Mouse (Mus musculus) midbrain, postnatal 0 days (tissue): Measurements from ENCODE around the gene Dennd4c. TPM values are rescaled to one million over a fixed set of nuclear protein-coding genes. Genes with fewer than 3 reads are reported as not detected.
A peak's percentile ranks its signal among the peaks of the same experiment; 100 is the strongest.

Source experiments
- ATAC-seq: fragments of 200-750 bp; cut with Nextera tagmentation; 2 replicates; pipeline ENCODE4 v1.8.0; 2017; ENCODE audit warnings: moderate number of reproducible peaks, mild to moderate bottlenecking, moderate TSS enrichment, moderate library complexity; ENCODE audit not compliant: low FRiP score
- DNase-seq: peaks from one replicate; pipeline ENCODE4 v3.0.0-alpha.2; 2015; ENCODE audit warnings: low spot score
- H3K27ac ChIP-seq: fragments of 300-500 bp; sonication (generic); 2 replicates; pipeline ENCODE4 v1.5.1; 2014; ENCODE audit warnings: low read depth, mild to moderate bottlenecking, low read length, mixed read lengths
- H3K27me3 ChIP-seq: fragments of 300-500 bp; sonication (generic); 2 replicates; pipeline ENCODE4 v1.6.1; 2014; ENCODE audit warnings: low read length, control low read depth, mixed read lengths; ENCODE audit not compliant: insufficient read depth
- H3K36me3 ChIP-seq: fragments of 300-500 bp; sonication (generic); 2 replicates; pipeline ENCODE4 v1.6.1; 2014; ENCODE audit warnings: low read length, control low read depth, mixed read lengths; ENCODE audit not compliant: insufficient read depth
- H3K4me1 ChIP-seq: fragments of 300-500 bp; sonication (generic); 2 replicates; pipeline ENCODE4 v1.6.1; 2014; ENCODE audit warnings: mild to moderate bottlenecking, control low read depth, antibody characterized with exemption, low read length, mixed read lengths; ENCODE audit not compliant: insufficient read depth
- H3K4me2 ChIP-seq: fragments of 300-500 bp; sonication (generic); 2 replicates; pipeline ENCODE4 v1.6.1; 2014; ENCODE audit warnings: low read depth, mild to moderate bottlenecking, low read length, mixed read lengths; ENCODE audit not compliant: poor library complexity, severe bottlenecking
- H3K4me3 ChIP-seq: fragments of 300-500 bp; sonication (generic); 2 replicates; pipeline ENCODE4 v1.5.1; 2014; ENCODE audit warnings: low read depth, mild to moderate bottlenecking, low read length, moderate library complexity
- H3K9ac ChIP-seq: fragments of 300-500 bp; sonication (generic); replicated peaks from 2 replicates; pipeline ENCODE4 v1.6.1; 2014; ENCODE audit warnings: mild to moderate bottlenecking, low read length, moderate library complexity, mixed read lengths; ENCODE audit not compliant: poor library complexity, severe bottlenecking
- H3K9me3 ChIP-seq: fragments of 300-500 bp; sonication (generic); 2 replicates; pipeline ENCODE4 v1.6.1; 2016; ENCODE audit warnings: low read length, control low read depth
- CTCF ChIP-seq: IDR thresholded peaks from 2 replicates; pipeline ENCODE4 v1.5.1; 2016; ENCODE audit warnings: antibody characterized with exemption, mild to moderate bottlenecking
- WGBS: fragments of 180-500 bp; shearing (Covaris S2); extraction: QIAGEN DNeasy Blood & Tissue Kit; methylation state at CpG from one replicate; pipeline ENCODE4 v1.1.7; 2014; 5-methylcytosine and 5-hydroxymethylcytosine counted together
- polyA plus RNA-seq: library from polyadenylated mRNA; unstranded; fragments of >200 nt; fragmentation: Nextera tagmentation; extraction: Ambion mirVana; gene quantifications from 2 replicates; pipeline ENCODE4 v1.2.1, GENCODE M21; 2015
- total RNA-seq: library from RNA; depleted of rRNA; stranded (reverse); fragments of >200 nt; gene quantifications from 2 replicates; pipeline ENCODE4 v1.2.3, GENCODE M21; 2014

Dennd4c gene
- total and polyA plus RNA-seq, 2 experiments from 2014 or later, result 2.6 to 22.6 TPM

- Histone ChIP-seq H3K36me3 (no peaks in the 10 kb centered on the region), H3K9ac (no peak overlapping the region), H3K27ac (no peak overlapping the region), H3K4me2 (no peak overlapping the region), H3K4me1 (no peaks in the 10 kb centered on the region), H3K27me3 (no peaks in the 10 kb centered on the region), H3K4me3 (no peak overlapping the region), H3K9me3 (no peaks in the 10 kb centered on the region)
- no peak for DNase-seq
- 76% methylated on average over 5 of the region's 5 CpGs for WGBS
- TF ChIP-seq CTCF, result no peak
- no peak for ATAC-seq
Measured at GRCm38 (mm10) chr4:86864087-86864486, 115.7 kb downstream of the Dennd4c start.

GRCm38 (mm10) chr4:86871988-86872387 lies 123.6 kb downstream of the Dennd4c start:
- TF ChIP-seq CTCF, result no peak
- DNase-seq (no peak), ATAC-seq (no peak)
- Histone ChIP-seq H3K4me3 (no peak overlapping the region), H3K9ac (no peak overlapping the region), H3K27me3 (no peaks in the 10 kb centered on the region), H3K4me2 (no peak overlapping the region), H3K9me3 (no peaks in the 10 kb centered on the region), H3K27ac (no peak overlapping the region), H3K4me1 (no peaks in the 10 kb centered on the region), H3K36me3 (no peaks in the 10 kb centered on the region)

- TF ChIP-seq CTCF, result no peak
- whole genome bisulfite sequencing, result 64% methylated on average over 4 of the region's 4 CpGs
- Histone ChIP-seq H3K9ac (no peak overlapping the region), H3K27me3 (no peaks in the 10 kb centered on the region), H3K4me1 (no peaks in the 10 kb centered on the region), H3K36me3 (no peaks in the 10 kb centered on the region), H3K4me3 (no peak overlapping the region), H3K9me3 (no peaks in the 10 kb centered on the region), H3K4me2 (no peak overlapping the region), H3K27ac (no peak overlapping the region)
- no peak for ATAC-seq
- no peak for DNase-seq
Measured at GRCm38 (mm10) chr4:86873072-86873471, 124.7 kb downstream of the Dennd4c start.

GRCm38 (mm10) chr4:86874146-86874847 lies 125.9 kb downstream of the Dennd4c start, which contains the start of gene Acer2:
Acer2 (plus strand) TSS chr4:86874396.
- under 1% methylated on average over 56 of the region's 60 CpGs for WGBS
- TF ChIP-seq CTCF, result peak; percentile 30; the same call in 1 of the 2 replicates
- Histone ChIP-seq H3K9ac (peak within 1 kb of the TSS; percentile 71), H3K27ac (no peak within 1 kb of the TSS), H3K9me3 (no peaks in the 10 kb centered on the region), H3K4me3 (peak within 1 kb of the TSS; percentile 75), H3K27me3 (no peaks in the 10 kb centered on the region), H3K4me1 (no peaks in the 10 kb centered on the region), H3K4me2 (peak within 1 kb of the TSS; percentile 98), H3K36me3 (no peaks in the 10 kb centered on the region)
- ATAC-seq, result peak; percentile 87
- DNase-seq, result peak; percentile 58

- Histone ChIP-seq H3K9ac (no peak overlapping the region), H3K4me1 (no peaks in the 10 kb centered on the region), H3K27ac (no peak overlapping the region), H3K36me3 (no peaks in the 10 kb centered on the region), H3K4me3 (no peak overlapping the region), H3K9me3 (no peaks in the 10 kb centered on the region), H3K4me2 (no peak overlapping the region), H3K27me3 (no peaks in the 10 kb centered on the region)
- 93% methylated on average over 2 of the region's 2 CpGs for WGBS
- DNase-seq, result no peak
- TF ChIP-seq CTCF, result no peak
- ATAC-seq, result no peak
Measured at GRCm38 (mm10) chr4:86879477-86879876, 131.1 kb downstream of the Dennd4c start.

- Histone ChIP-seq H3K4me3 (no peak overlapping the region), H3K4me2 (no peak overlapping the region), H3K27me3 (no peaks in the 10 kb centered on the region), H3K9ac (no peak overlapping the region), H3K9me3 (no peaks in the 10 kb centered on the region), H3K27ac (no peak overlapping the region), H3K36me3 (no peaks in the 10 kb centered on the region), H3K4me1 (no peaks in the 10 kb centered on the region)
- DNase-seq (no peak), ATAC-seq (no peak)
- no peak for TF ChIP-seq CTCF
- WGBS, result 90% methylated on average over 4 of the region's 4 CpGs
Measured at GRCm38 (mm10) chr4:86881178-86881577, 132.8 kb downstream of the Dennd4c start.
